Mouse (Mus musculus) left cerebral cortex, adult 11 months (tissue): Measurements from ENCODE around the gene Galnt18.
A peak's percentile ranks its signal among the peaks of the same experiment; 100 is the strongest.

Experiments
- DNase-seq: peaks from one replicate; pipeline ENCODE4 v3.0.0; 2022; ENCODE audit warnings: low spot score

Galnt18 gene

GRCm38 (mm10) chr7:111779504-111780242, at the start of gene Galnt18:
Gene Galnt18 (minus strand): TSS chr7:111779977.
- peak; percentile 82 for DNase-seq

- no peak for DNase-seq
Measured at GRCm38 (mm10) chr7:111827337-111827736, 47.6 kb upstream of the Galnt18 start.

- DNase-seq: no peak
Measured at GRCm38 (mm10) chr7:111813093-111813492, 33.3 kb upstream of the Galnt18 start.

GRCm38 (mm10) chr7:111811036-111811435, 31.3 kb upstream of the Galnt18 start:
- no peak for DNase-seq

- no peak for DNase-seq
Measured at GRCm38 (mm10) chr7:111809796-111810195, 30.0 kb upstream of the Galnt18 start.

- no peak for DNase-seq
Measured at GRCm38 (mm10) chr7:111806083-111806482, 26.3 kb upstream of the Galnt18 start.

- no peak for DNase-seq
Measured at GRCm38 (mm10) chr7:111804646-111805045, 24.9 kb upstream of the Galnt18 start.

GRCm38 (mm10) chr7:111800785-111801184, 21.0 kb upstream of the Galnt18 start:
- DNase-seq: no peak

- no peak for DNase-seq
Measured at GRCm38 (mm10) chr7:111800120-111800519, 20.3 kb upstream of the Galnt18 start.

GRCm38 (mm10) chr7:111799021-111799420, 19.2 kb upstream of the Galnt18 start:
- DNase-seq: no peak

GRCm38 (mm10) chr7:111797337-111798010, 17.7 kb upstream of the Galnt18 start:
- no peak for DNase-seq

- no peak for DNase-seq
Measured at GRCm38 (mm10) chr7:111795059-111795458, 15.3 kb upstream of the Galnt18 start.

- no peak for DNase-seq
Measured at GRCm38 (mm10) chr7:111792154-111792553, 12.4 kb upstream of the Galnt18 start.

GRCm38 (mm10) chr7:111791347-111791746, 11.6 kb upstream of the Galnt18 start:
- DNase-seq: no peak

GRCm38 (mm10) chr7:111787921-111788320, 8.1 kb upstream of the Galnt18 start:
- no peak for DNase-seq

GRCm38 (mm10) chr7:111785478-111785877, 5.7 kb upstream of the Galnt18 start:
- DNase-seq: peak; percentile 58

- DNase-seq: peak; percentile 55
Measured at GRCm38 (mm10) chr7:111782126-111782525, 2.3 kb upstream of the Galnt18 start.

- no peak for DNase-seq
Measured at GRCm38 (mm10) chr7:111781316-111781715, 1.5 kb upstream of the Galnt18 start.

- DNase-seq: no peak
Measured at GRCm38 (mm10) chr7:111778789-111779503, 831 bp downstream of the Galnt18 start.

- no peak for DNase-seq
Measured at GRCm38 (mm10) chr7:111778212-111778611, 1.6 kb downstream of the Galnt18 start.

- no peak for DNase-seq
Measured at GRCm38 (mm10) chr7:111777186-111777585, 2.6 kb downstream of the Galnt18 start.

- no peak for DNase-seq
Measured at GRCm38 (mm10) chr7:111776160-111776559, 3.6 kb downstream of the Galnt18 start.

- no peak for DNase-seq
Measured at GRCm38 (mm10) chr7:111772398-111772797, 7.4 kb downstream of the Galnt18 start.
